Mouse (Mus musculus) CH12.LX (cell line): ENCODE measurements around the gene Myh6.

Experiments
- CTCF ChIP-seq, 2 experiments: IDR thresholded peaks in 1 of 2; conservative IDR thresholded peaks in 1 of 2; 2 replicates each; pipeline ENCODE4 v1.5.1; 2011 to 2012; ENCODE audit warnings: low read depth in 2 of 2, low read length in 2 of 2, improper control_type of control experiment in 1 of 2, inconsistent platforms in 1 of 2, mild to moderate bottlenecking in 1 of 2, moderate library complexity in 1 of 2
- MAX ChIP-seq: IDR thresholded peaks from 2 replicates; pipeline ENCODE4 v1.6.1; 2011; ENCODE audit warnings: low read length, improper control_type of control experiment
- RAD21 ChIP-seq: IDR thresholded peaks from 2 replicates; pipeline ENCODE4 v1.6.1; 2011; ENCODE audit warnings: low read depth, mild to moderate bottlenecking, low read length, improper control_type of control experiment, moderate library complexity
- ZNF384 ChIP-seq: IDR thresholded peaks from 2 replicates; pipeline ENCODE4 v1.6.1; 2012; ENCODE audit warnings: low read depth, low read length, improper control_type of control experiment, inconsistent platforms

GRCm38 (mm10) chr14:54900383-54900782 is 66.3 kb downstream of the Myh6 start:
- TF ChIP-seq CTCF (conservative IDR thresholded peaks at IDR 0.05 in 1 of 2, IDR thresholded peaks at IDR 0.05 in 1 of 2; ENCODE audit: low read depth in 2 of 2, low read length in 2 of 2) (peak in 1 of 2 experiments; percentile 81; a peak in 2 of 4 replicates), MAX (no peak), RAD21 (no peak), ZNF384 (no peak)
